Comparison of ENCODE assay signal across 21 mouse cellular contexts in the genomic region with DNA sequence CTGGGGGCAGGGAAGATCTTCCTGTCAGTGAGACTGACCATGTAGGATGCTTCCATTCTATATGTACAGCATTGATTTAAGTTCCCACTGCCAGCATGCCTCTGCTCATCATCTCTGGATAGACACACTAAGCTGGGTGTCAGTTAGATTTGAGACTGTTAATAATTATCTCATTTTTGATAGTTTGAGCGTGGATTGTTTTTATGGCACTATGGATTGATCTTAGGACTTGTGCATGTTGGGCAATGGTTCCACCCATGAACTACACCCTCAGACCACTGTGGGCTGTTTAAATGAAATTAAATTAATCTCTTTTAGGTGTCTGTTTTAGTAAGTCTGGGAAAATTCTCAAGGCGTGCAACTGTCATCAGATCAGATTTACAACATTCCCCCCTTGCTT. TPM values are rescaled to one million over a fixed set of nuclear protein-coding genes. Genes with fewer than 3 reads are reported as not detected.
"Had no signal": no experiment of that assay in that cellular context is flagged by ENCODE, and none has a peak within 500 bp of the region (broad histone marks: within the 10 kb centered on the region; RNA-seq: fewer than 3 reads in every experiment).

No protein-coding gene starts in this region.

- H3K9ac ChIP-seq: neural tube, embryonic 13.5 days; neural tube, embryonic 15.5 days; stomach, embryonic 15.5 days had no signal

- H3K27me3 ChIP-seq: neural tube, embryonic 13.5 days; neural tube, embryonic 15.5 days; stomach, embryonic 15.5 days had no signal

- H3K4me3 ChIP-seq: neural tube, embryonic 13.5 days; neural tube, embryonic 15.5 days; stomach, embryonic 15.5 days had no signal

- H3K4me2 ChIP-seq: neural tube, embryonic 13.5 days; neural tube, embryonic 15.5 days; stomach, embryonic 15.5 days had no signal

- H3K36me3 ChIP-seq: neural tube, embryonic 13.5 days; neural tube, embryonic 15.5 days; stomach, embryonic 15.5 days had no signal

- H3K27ac ChIP-seq: neural tube, embryonic 13.5 days; neural tube, embryonic 15.5 days; stomach, embryonic 15.5 days; stomach, postnatal 0 days had no signal

- H3K4me1 ChIP-seq: neural tube, embryonic 13.5 days; neural tube, embryonic 15.5 days; stomach, embryonic 15.5 days had no signal

- DNase-seq: retina, postnatal 1 day; right cerebral cortex, adult 18-20 months; right cerebral cortex, postnatal 14 days; right cerebral cortex, postnatal 25 days; right cerebral cortex, postnatal 4 days; spleen, adult 18-20 months; thymus, adult 18-20 months; thymus, adult 2 months; thymus, postnatal 14 days; thymus, postnatal 25 days; thymus, postnatal 36 days; thymus, postnatal 4 days had no signal

- H3K9me3 ChIP-seq: neural tube, embryonic 13.5 days; neural tube, embryonic 15.5 days; stomach, embryonic 15.5 days had no signal

RNA-seq across cellular contexts. Expression of a gene that starts 42.4 kb away (rescaled TPM):
- total RNA-seq: neutrophil, adult 5-6 weeks had no signal
- polyA plus RNA-seq: spleen, adult 2 months had no signal

RNA-seq across cellular contexts. Expression of a gene that starts 55.1 kb away (rescaled TPM):
- total RNA-seq: neutrophil, adult 5-6 weeks had no signal
- polyA plus RNA-seq: neural tube, embryonic 13.5 days; neural tube, embryonic 14.5 days; spleen, adult 2 months; stomach, embryonic 14.5 days; testis, adult 2 months had no signal

RNA-seq across cellular contexts. Expression of a gene that starts 57.9 kb away (rescaled TPM):
- total RNA-seq: neutrophil, adult 5-6 weeks had no signal
- polyA plus RNA-seq: neural tube, embryonic 13.5 days; neural tube, embryonic 14.5 days; neural tube, embryonic 15.5 days; testis, adult 2 months had no signal
